Mouse (Mus musculus): ENCODE results near the gene Lsm14b. TPM values are rescaled to one million over a fixed set of nuclear protein-coding genes. Genes with fewer than 3 reads are reported as not detected.

Lsm14b gene
- polyA plus RNA-seq, 1 experiment from 2014 or later = 0.86 TPM

GRCm38 (mm10) chr2:180006352-180007017 lies 18.3 kb upstream of the Lsm14b start:
- no peak overlapping the region for H3K27ac ChIP-seq (ENCODE audit: low read length)
- no peaks in the 10 kb centered on the region for H3K9me3 ChIP-seq (replicated peaks; ENCODE audit: control insufficient read depth, low read length)
- H3K27me3 ChIP-seq (ENCODE audit: control insufficient read depth, insufficient read depth, low read depth, low read length) = no peaks in the 10 kb centered on the region
- no peaks in the 10 kb centered on the region for H3K4me1 ChIP-seq (ENCODE audit: control insufficient read depth, low read depth, low read length)
- no peak for ATAC-seq (ENCODE audit: low read depth)
- H3K4me2 ChIP-seq (ENCODE audit: low read depth, low read length) = no peak overlapping the region
- no peak overlapping the region for H3K4me3 ChIP-seq (ENCODE audit: low read depth, low read length)
- WGBS (ENCODE audit: insufficient replicate concordance) = 37% methylated on average over 9 of the region's 9 CpGs
- H3K9ac ChIP-seq (ENCODE audit: low read depth, low read length) = no peak overlapping the region
- H3K36me3 ChIP-seq (ENCODE audit: control insufficient read depth, insufficient read depth) = no peaks in the 10 kb centered on the region

GRCm38 (mm10) chr2:180010686-180011085 lies 14.1 kb upstream of the Lsm14b start:
- Histone ChIP-seq H3K4me3 (ENCODE audit: low read depth, low read length) (no peak overlapping the region), H3K27ac (ENCODE audit: low read length) (no peak overlapping the region), H3K4me2 (ENCODE audit: low read depth, low read length) (no peak overlapping the region), H3K9ac (ENCODE audit: low read depth, low read length) (no peak overlapping the region), H3K36me3 (ENCODE audit: control insufficient read depth, insufficient read depth) (no peaks in the 10 kb centered on the region), H3K9me3 (replicated peaks; ENCODE audit: control insufficient read depth, low read length) (no peaks in the 10 kb centered on the region), H3K4me1 (ENCODE audit: control insufficient read depth, low read depth, low read length) (no peaks in the 10 kb centered on the region), H3K27me3 (ENCODE audit: control insufficient read depth, insufficient read depth, low read depth, low read length) (no peaks in the 10 kb centered on the region)
- ATAC-seq (ENCODE audit: low read depth) = no peak
- 79% methylated on average over 7 of the region's 7 CpGs for WGBS (ENCODE audit: insufficient replicate concordance)

- H3K9ac ChIP-seq (ENCODE audit: low read depth, low read length) = no peak overlapping the region
- no peaks in the 10 kb centered on the region for H3K9me3 ChIP-seq (replicated peaks; ENCODE audit: control insufficient read depth, low read length)
- H3K27ac ChIP-seq (ENCODE audit: low read length) = no peak overlapping the region
- no peaks in the 10 kb centered on the region for H3K27me3 ChIP-seq (ENCODE audit: control insufficient read depth, insufficient read depth, low read depth, low read length)
- ATAC-seq (ENCODE audit: low read depth) = no peak
- H3K36me3 ChIP-seq (ENCODE audit: control insufficient read depth, insufficient read depth) = no peaks in the 10 kb centered on the region
- H3K4me2 ChIP-seq (ENCODE audit: low read depth, low read length) = no peak overlapping the region
- H3K4me1 ChIP-seq (ENCODE audit: control insufficient read depth, low read depth, low read length) = no peaks in the 10 kb centered on the region
- H3K4me3 ChIP-seq (ENCODE audit: low read depth, low read length) = no peak overlapping the region
- 81% methylated on average over 6 of the region's 6 CpGs for WGBS (ENCODE audit: insufficient replicate concordance)
These were observed 13.4 kb upstream of the Lsm14b start for GRCm38 (mm10) chr2:180011370-180011769.

- Histone ChIP-seq H3K4me3 (ENCODE audit: low read depth, low read length) (no peak overlapping the region), H3K4me1 (ENCODE audit: control insufficient read depth, low read depth, low read length) (no peaks in the 10 kb centered on the region), H3K9me3 (replicated peaks; ENCODE audit: control insufficient read depth, low read length) (no peaks in the 10 kb centered on the region), H3K9ac (ENCODE audit: low read depth, low read length) (no peak overlapping the region), H3K4me2 (ENCODE audit: low read depth, low read length) (no peak overlapping the region), H3K27me3 (ENCODE audit: control insufficient read depth, insufficient read depth, low read depth, low read length) (no peaks in the 10 kb centered on the region; the same call in 1 of the 2 replicates), H3K27ac (ENCODE audit: low read length) (no peak overlapping the region), H3K36me3 (ENCODE audit: control insufficient read depth, insufficient read depth) (no peaks in the 10 kb centered on the region)
- ATAC-seq (ENCODE audit: low read depth) = no peak
- WGBS (ENCODE audit: insufficient replicate concordance) = 74% methylated on average over 7 of the region's 7 CpGs
These were observed 11.1 kb upstream of the Lsm14b start for GRCm38 (mm10) chr2:180013686-180014085.

- no peak overlapping the region for H3K4me2 ChIP-seq (ENCODE audit: low read depth, low read length)
- no peaks in the 10 kb centered on the region for H3K36me3 ChIP-seq (ENCODE audit: control insufficient read depth, insufficient read depth)
- no peak overlapping the region for H3K4me3 ChIP-seq (ENCODE audit: low read depth, low read length)
- no peak for ATAC-seq (ENCODE audit: low read depth)
- H3K27me3 ChIP-seq (ENCODE audit: control insufficient read depth, insufficient read depth, low read depth, low read length) = peaks cover 3% of the 10 kb centered on the region; the same call in 1 of the 2 replicates
- WGBS (ENCODE audit: insufficient replicate concordance) = 74% methylated on average over 4 of the region's 4 CpGs
- no peak overlapping the region for H3K9ac ChIP-seq (ENCODE audit: low read depth, low read length)
- no peaks in the 10 kb centered on the region for H3K9me3 ChIP-seq (replicated peaks; ENCODE audit: control insufficient read depth, low read length)
- H3K27ac ChIP-seq (ENCODE audit: low read length) = no peak overlapping the region
- H3K4me1 ChIP-seq (ENCODE audit: control insufficient read depth, low read depth, low read length) = no peaks in the 10 kb centered on the region
These were observed 7.2 kb upstream of the Lsm14b start for GRCm38 (mm10) chr2:180017632-180018031.

- Histone ChIP-seq H3K9me3 (replicated peaks; ENCODE audit: control insufficient read depth, low read length) (no peaks in the 10 kb centered on the region), H3K9ac (ENCODE audit: low read depth, low read length) (no peak overlapping the region), H3K4me1 (ENCODE audit: control insufficient read depth, low read depth, low read length) (no peaks in the 10 kb centered on the region; the same call in 1 of the 2 replicates), H3K27ac (ENCODE audit: low read length) (no peak overlapping the region), H3K4me3 (ENCODE audit: low read depth, low read length) (no peak overlapping the region), H3K27me3 (ENCODE audit: control insufficient read depth, insufficient read depth, low read depth, low read length) (peaks cover 7% of the 10 kb centered on the region), H3K4me2 (ENCODE audit: low read depth, low read length) (no peak overlapping the region), H3K36me3 (ENCODE audit: control insufficient read depth, insufficient read depth) (no peaks in the 10 kb centered on the region)
- WGBS (ENCODE audit: insufficient replicate concordance) = 70% methylated on average over 9 of the region's 9 CpGs
- ATAC-seq (ENCODE audit: low read depth) = no peak
These were observed 6.2 kb upstream of the Lsm14b start for GRCm38 (mm10) chr2:180018573-180018972.

- no peak for ATAC-seq (ENCODE audit: low read depth)
- H3K27me3 ChIP-seq (ENCODE audit: control insufficient read depth, insufficient read depth, low read depth, low read length) = peaks cover 7% of the 10 kb centered on the region
- peaks cover 6% of the 10 kb centered on the region for H3K4me1 ChIP-seq (ENCODE audit: control insufficient read depth, low read depth, low read length)
- no peaks in the 10 kb centered on the region for H3K9me3 ChIP-seq (replicated peaks; ENCODE audit: control insufficient read depth, low read length)
- no peak overlapping the region for H3K4me2 ChIP-seq (ENCODE audit: low read depth, low read length)
- no peak overlapping the region for H3K4me3 ChIP-seq (ENCODE audit: low read depth, low read length)
- H3K27ac ChIP-seq (ENCODE audit: low read length) = no peak overlapping the region
- 63% methylated on average over 7 of the region's 7 CpGs for WGBS (ENCODE audit: insufficient replicate concordance)
- H3K36me3 ChIP-seq (ENCODE audit: control insufficient read depth, insufficient read depth) = no peaks in the 10 kb centered on the region
- H3K9ac ChIP-seq (ENCODE audit: low read depth, low read length) = no peak overlapping the region
These were observed 4.6 kb upstream of the Lsm14b start for GRCm38 (mm10) chr2:180020091-180020661.

- H3K27me3 ChIP-seq (ENCODE audit: control insufficient read depth, insufficient read depth, low read depth, low read length) = peaks cover 7% of the 10 kb centered on the region
- no peak for ATAC-seq (ENCODE audit: low read depth)
- H3K9me3 ChIP-seq (replicated peaks; ENCODE audit: control insufficient read depth, low read length) = no peaks in the 10 kb centered on the region
- H3K36me3 ChIP-seq (ENCODE audit: control insufficient read depth, insufficient read depth) = no peaks in the 10 kb centered on the region
- no peak overlapping the region for H3K9ac ChIP-seq (ENCODE audit: low read depth, low read length)
- H3K4me3 ChIP-seq (ENCODE audit: low read depth, low read length) = no peak overlapping the region
- no peak overlapping the region for H3K27ac ChIP-seq (ENCODE audit: low read length)
- 60% methylated on average over 8 of the region's 8 CpGs for WGBS (ENCODE audit: insufficient replicate concordance)
- peaks cover 11% of the 10 kb centered on the region for H3K4me1 ChIP-seq (ENCODE audit: control insufficient read depth, low read depth, low read length)
- no peak overlapping the region for H3K4me2 ChIP-seq (ENCODE audit: low read depth, low read length)
These were observed 3.9 kb upstream of the Lsm14b start for GRCm38 (mm10) chr2:180020919-180021318.

GRCm38 (mm10) chr2:180022751-180023150 lies 2.0 kb upstream of the Lsm14b start:
- H3K4me1 ChIP-seq (ENCODE audit: control insufficient read depth, low read depth, low read length) = peaks cover 25% of the 10 kb centered on the region
- no peaks in the 10 kb centered on the region for H3K36me3 ChIP-seq (ENCODE audit: control insufficient read depth, insufficient read depth)
- H3K9me3 ChIP-seq (replicated peaks; ENCODE audit: control insufficient read depth, low read length) = no peaks in the 10 kb centered on the region
- no peak overlapping the region for H3K4me2 ChIP-seq (ENCODE audit: low read depth, low read length)
- H3K27me3 ChIP-seq (ENCODE audit: control insufficient read depth, insufficient read depth, low read depth, low read length) = peaks cover 7% of the 10 kb centered on the region
- no peak overlapping the region for H3K27ac ChIP-seq (ENCODE audit: low read length)
- ATAC-seq (ENCODE audit: low read depth) = no peak
- H3K9ac ChIP-seq (ENCODE audit: low read depth, low read length) = no peak overlapping the region
- WGBS (ENCODE audit: insufficient replicate concordance) = 48% methylated on average over 6 of the region's 6 CpGs
- H3K4me3 ChIP-seq (ENCODE audit: low read depth, low read length) = no peak overlapping the region

Measured in liver, embryonic 16.5 days (tissue).